Mouse (Mus musculus) olfactory bulb, adult 2 months (tissue): ENCODE measurements around the gene Prkn. TPM values are rescaled to one million over a fixed set of nuclear protein-coding genes. Genes with fewer than 3 reads are reported as not detected.

ENCODE experiments used
- H3K27ac ChIP-seq: fragments of 200-500 bp; 2 replicates; pipeline ENCODE4 v1.5.1; 2012; ENCODE audit warnings: low read depth, low read length; ENCODE audit not compliant: insufficient read depth
- H3K4me1 ChIP-seq: fragments of 200-500 bp; 2 replicates; pipeline ENCODE4 v1.6.1; 2012; ENCODE audit warnings: low read length; ENCODE audit not compliant: control insufficient read depth, insufficient read depth
- H3K4me3 ChIP-seq: fragments of 200-500 bp; 2 replicates; pipeline ENCODE4 v1.5.1; 2012; ENCODE audit warnings: mild to moderate bottlenecking, low read depth, low read length, moderate library complexity; ENCODE audit not compliant: insufficient read depth
- CTCF ChIP-seq: fragments of 200-500 bp; IDR thresholded peaks from 2 replicates; pipeline ENCODE4 v1.5.1; 2012; ENCODE audit warnings: low read depth, mild to moderate bottlenecking, low read length, moderate library complexity; ENCODE audit not compliant: insufficient read depth
- POLR2A ChIP-seq: fragments of 200-500 bp; IDR thresholded peaks from 2 replicates; pipeline ENCODE4 v1.6.1; 2012; ENCODE audit warnings: mild to moderate bottlenecking, low read depth, low read length, moderate library complexity; ENCODE audit not compliant: insufficient read depth
- WGBS: fragments of 180-500 bp; shearing (Covaris S2); methylation state at CpG from one replicate; pipeline ENCODE4 v1.1.7; 2018; 5-methylcytosine and 5-hydroxymethylcytosine counted together
- polyA plus RNA-seq: library from polyadenylated mRNA; stranded (reverse); fragments of >200 nt; gene quantifications from 2 replicates; pipeline ENCODE4 v1.2.4, GENCODE M21; 2012; ENCODE audit warnings: low replicate concordance; ENCODE audit not compliant: missing spikeins, insufficient read depth, insufficient read length

Gene Prkn
- polyA plus RNA-seq, 1 experiment, result not detected

DNA sequence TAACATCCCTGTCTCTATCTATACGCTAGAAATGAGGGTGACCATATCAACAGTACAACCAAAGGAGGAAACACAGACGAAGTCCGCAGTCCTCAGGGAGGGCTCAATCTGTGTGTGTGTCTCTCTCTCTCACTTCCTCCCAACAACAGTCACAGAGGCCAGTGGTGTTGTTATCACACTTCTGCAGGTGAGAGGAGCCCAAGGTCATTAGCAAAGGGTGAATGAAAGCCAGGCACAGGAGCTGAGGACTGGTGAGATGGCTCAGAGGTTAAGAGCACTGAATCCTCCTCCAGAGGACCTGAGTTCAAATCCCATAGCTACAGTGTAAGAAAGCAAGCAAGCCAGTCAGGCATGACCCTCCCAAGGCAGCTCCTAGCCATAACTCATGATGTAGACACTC is 1199.7 kb downstream of the Prkn start:
- no peak overlapping the region for H3K27ac ChIP-seq
- WGBS, result 68% methylated on average over 3 of the region's 3 CpGs
- TF ChIP-seq CTCF (no peak), POLR2A (no peak)

DNA sequence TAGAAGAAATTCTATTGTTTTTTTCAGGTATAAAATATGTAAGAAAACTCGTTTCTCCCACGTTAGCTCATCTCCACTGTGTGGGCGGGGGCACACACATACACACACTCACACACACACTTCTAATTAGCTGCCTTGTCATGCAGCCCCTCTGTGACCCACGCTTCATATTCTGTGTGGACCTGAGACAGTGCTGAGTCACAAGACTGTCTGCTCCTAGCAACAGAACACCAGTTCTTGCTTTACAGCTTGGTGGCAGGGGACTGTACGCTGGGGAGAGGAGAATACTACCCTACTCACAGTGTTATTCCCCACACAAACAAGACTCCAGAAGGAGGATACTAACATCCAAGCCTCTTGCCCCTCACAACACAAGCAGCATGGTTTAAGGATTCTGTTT is 1200.4 kb downstream of the Prkn start:
- H3K27ac ChIP-seq, result 0 out of 2 replicates have a peak overlapping the region, but pooled peaks have one; percentile 19
- 46% methylated on average over 5 of the region's 5 CpGs for WGBS
- peaks cover 14% of the 10 kb centered on the region for H3K4me1 ChIP-seq
- no peak overlapping the region for H3K4me3 ChIP-seq
- TF ChIP-seq POLR2A (no peak), CTCF (no peak)

More for the DNA sequence above, 1199.7 kb downstream of the Prkn start:
- H3K4me1 ChIP-seq, result peaks cover 14% of the 10 kb centered on the region
- H3K4me3 ChIP-seq, result no peak overlapping the region

DNA sequence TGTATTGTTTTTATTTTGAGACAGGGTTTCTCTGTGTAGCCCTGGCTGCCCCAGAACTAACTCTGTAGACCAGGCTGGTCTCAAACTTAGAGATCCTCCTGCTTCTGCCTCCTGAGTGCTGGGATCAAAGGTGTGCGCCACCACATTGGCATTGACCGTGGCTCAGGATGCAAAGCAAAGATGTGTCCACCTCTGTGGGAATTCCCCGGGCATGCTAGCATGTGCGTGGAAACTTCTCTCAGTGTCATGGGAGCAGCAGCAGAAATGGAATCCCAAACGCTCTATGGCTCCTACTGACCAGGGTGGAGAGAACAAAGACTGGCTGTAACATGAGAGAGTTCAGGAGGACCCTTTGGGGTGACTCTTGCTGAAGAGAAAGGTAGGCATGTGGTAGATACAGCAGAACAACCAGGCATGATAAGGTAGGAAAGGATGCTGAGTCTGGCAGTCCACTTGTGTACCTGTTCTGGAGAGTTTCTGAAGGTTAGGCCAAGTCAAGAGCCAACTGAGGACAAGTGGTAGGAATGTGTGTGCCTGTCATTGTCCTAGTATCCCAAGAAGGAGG is 1201.0 kb downstream of the Prkn start:
- 95% methylated on average over 5 of the region's 5 CpGs for WGBS
- Histone ChIP-seq H3K4me1 (peaks cover 20% of the 10 kb centered on the region), H3K27ac (no peak overlapping the region), H3K4me3 (no peak overlapping the region)
- TF ChIP-seq POLR2A, result no peak
- no peak for TF ChIP-seq CTCF

DNA sequence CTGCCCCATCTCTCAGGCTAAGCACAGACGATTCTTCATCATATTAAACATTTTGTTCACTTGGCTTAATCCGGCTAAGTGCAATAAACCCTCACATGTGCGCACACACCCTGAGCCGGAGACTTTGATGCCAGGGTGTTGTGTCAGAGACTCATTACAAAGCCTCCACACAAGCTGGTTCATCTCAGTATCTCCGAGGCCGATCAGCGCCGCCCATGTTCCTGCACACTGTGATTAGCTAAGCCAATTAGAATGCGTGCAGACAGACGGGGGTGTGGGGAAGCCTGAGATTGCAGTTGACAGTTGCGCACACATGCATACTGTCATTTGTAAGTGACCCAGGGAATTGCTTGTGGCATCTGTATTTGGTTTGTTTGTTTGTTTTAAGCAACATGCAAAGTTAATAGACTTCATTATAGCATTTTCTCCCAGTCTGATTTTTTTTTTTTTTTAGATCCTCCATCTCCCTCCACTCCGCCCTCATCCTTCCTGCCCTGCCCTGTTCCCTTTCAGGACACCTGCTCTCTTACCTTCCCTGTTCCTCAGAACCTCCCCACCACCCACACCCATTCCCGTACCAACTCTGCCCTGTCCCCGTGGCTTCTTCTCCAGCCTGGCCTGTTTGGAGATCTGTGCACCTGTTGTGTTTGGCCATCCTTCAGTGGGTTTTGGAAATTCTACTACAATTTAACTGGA is 1202.5 kb downstream of the Prkn start:
- Histone ChIP-seq H3K4me1 (peaks cover 20% of the 10 kb centered on the region), H3K27ac (no peak overlapping the region), H3K4me3 (no peak overlapping the region)
- TF ChIP-seq POLR2A (no peak), CTCF (no peak)
- WGBS, result 27% methylated on average over 14 of the region's 14 CpGs

DNA sequence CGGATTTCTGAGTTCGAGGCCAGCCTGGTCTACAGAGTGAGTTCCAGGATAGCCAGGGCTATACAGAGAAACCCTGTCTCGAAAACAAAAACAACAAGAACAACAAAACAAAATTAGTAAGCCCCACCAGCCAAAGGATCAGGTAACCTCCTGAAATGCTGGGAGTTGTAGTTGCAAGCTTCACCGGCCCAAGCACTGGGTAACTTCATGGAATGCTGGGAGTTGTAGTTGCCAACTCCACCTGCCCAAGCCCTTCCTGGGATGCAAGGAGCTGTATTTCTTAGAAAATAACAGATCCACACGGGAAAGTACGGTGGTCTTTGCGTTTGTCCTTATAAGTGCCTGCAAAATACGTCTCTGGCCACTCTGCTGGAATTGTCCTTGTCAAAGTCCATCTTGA is 1204.0 kb downstream of the Prkn start:
- WGBS, result 92% methylated on average over 8 of the region's 8 CpGs
- H3K4me1 ChIP-seq, result peaks cover 20% of the 10 kb centered on the region
- H3K4me3 ChIP-seq, result no peak overlapping the region
- no peak overlapping the region for H3K27ac ChIP-seq
- TF ChIP-seq POLR2A (no peak), CTCF (no peak)

DNA sequence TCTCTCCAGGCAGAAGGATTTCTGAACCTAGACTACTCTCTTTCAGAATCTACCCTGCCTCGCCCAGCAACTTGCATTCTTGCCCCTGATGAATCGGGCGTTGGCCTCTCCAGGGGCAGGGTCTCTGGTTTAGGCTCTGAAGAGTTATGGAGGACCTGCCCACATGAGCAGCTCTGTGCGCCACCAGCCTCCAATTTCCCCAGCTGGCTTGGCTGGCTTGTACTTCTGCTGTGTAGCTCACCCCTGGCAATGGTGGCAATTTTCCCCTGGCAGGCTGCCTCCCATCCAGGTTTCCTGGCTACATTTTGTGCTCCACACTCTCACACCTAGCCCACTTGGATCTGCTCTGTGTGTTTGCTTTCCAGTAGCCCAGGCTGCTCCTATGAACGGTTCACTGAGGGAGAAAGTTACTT is 1205.7 kb downstream of the Prkn start:
- peaks cover 17% of the 10 kb centered on the region for H3K4me1 ChIP-seq
- H3K4me3 ChIP-seq, result no peak overlapping the region
- no peak overlapping the region for H3K27ac ChIP-seq
- no peak for TF ChIP-seq POLR2A
- TF ChIP-seq CTCF, result no peak
- WGBS, result 57% methylated on average over 5 of the region's 5 CpGs

DNA sequence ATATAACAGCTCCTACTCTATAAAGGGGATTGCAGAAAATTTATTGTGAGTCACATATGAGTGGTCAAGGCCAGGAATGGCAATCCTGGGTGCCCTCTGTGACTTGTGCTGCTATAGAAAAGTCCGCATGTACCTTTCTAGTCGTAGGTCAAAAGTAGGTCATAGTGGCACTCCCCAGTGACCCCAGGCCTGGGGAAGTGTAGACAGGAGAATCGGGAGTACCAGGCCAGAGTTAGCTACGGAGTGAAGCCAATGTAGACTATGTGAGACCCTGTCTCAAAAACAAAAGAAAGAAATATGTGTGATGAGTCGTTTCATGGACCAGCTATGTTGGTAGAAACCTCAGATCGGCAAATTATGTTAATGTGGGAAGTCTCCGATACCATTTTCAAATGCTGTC is 1206.8 kb downstream of the Prkn start:
- TF ChIP-seq CTCF (no peak), POLR2A (no peak)
- WGBS, result 88% methylated on average over 7 of the region's 7 CpGs
- peaks cover 11% of the 10 kb centered on the region for H3K4me1 ChIP-seq
- H3K27ac ChIP-seq, result no peak overlapping the region
- H3K4me3 ChIP-seq, result no peak overlapping the region

DNA sequence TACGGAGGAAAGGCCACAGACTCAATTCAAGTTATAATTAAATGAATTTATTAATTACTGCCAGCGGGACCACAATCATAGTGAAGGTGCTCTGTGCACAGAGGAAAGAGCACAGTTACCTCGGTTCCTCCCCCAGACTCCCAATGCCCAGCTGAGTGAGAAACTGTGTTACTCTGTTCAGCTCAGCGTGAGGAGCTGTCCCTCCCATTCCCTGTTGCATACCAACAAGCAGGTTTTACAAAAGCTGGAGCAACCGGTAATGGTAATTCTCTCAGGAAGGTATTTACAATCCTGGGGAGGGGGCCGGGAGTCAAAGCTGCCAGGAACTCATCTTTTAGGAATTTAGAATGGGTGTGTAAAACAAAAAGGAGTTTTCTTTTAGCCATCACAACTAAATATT is 1207.3 kb downstream of the Prkn start:
- Histone ChIP-seq H3K27ac (no peak overlapping the region), H3K4me1 (peaks cover 9% of the 10 kb centered on the region), H3K4me3 (no peak overlapping the region)
- WGBS, result 76% methylated on average over 6 of the region's 6 CpGs
- TF ChIP-seq CTCF (no peak), POLR2A (no peak)

DNA sequence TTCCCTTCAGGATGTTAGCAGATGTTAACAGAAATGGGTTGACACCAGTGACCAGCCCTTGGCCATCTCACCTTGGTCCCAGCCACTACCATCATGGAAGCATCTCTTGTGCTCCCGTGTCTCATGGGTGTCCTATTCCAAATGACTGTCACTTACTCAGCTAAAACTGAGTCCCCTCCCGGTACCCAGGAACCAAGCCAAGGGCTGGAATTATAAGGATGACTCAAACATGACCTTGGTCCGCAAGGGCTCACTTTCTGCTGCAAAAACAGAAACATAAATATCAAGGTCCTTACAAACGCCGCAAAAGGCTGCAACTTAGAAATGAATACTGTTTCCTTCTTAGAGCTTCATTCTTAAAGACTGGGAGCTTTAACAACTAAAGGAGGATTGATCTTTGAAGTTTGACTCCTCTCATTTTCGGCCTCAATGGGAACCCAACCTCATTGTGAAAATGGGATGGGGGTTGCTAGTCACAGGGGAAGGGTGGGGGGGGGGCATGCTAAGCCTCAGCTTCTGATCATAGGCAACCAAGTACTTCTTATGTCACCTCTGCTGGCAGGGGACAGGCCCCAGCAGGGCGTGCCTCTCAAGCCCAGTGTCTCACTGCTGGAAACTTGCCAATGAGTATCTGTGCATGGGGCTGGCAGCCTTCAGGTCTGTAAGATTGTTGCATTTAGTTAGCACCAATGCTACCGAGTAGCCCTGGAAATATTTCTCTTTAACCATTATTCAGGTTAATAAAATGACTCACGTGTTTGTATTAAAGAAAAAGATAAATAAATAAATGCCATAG is 1208.7 kb downstream of the Prkn start:
- Histone ChIP-seq H3K4me3 (no peak overlapping the region), H3K4me1 (peaks cover 6% of the 10 kb centered on the region), H3K27ac (no peak overlapping the region)
- WGBS, result 79% methylated on average over 9 of the region's 9 CpGs
- TF ChIP-seq POLR2A, result no peak
- TF ChIP-seq CTCF, result no peak
